Mouse (Mus musculus) heart, embryonic 16.5 days (tissue): Measurements from ENCODE around the gene Plekhh3. TPM values are rescaled to one million over a fixed set of nuclear protein-coding genes. Genes with fewer than 3 reads are reported as not detected.
A peak's percentile ranks its signal among the peaks of the same experiment; 100 is the strongest.
"Not testable (repeated sequence)": the region's sequence is repeated elsewhere in the genome, so short reads cannot be mapped to it uniquely, and the experiment has no call there.

Experiments used
- ATAC-seq: fragments of 200-750 bp; cut with Nextera tagmentation; replicated peaks from 2 replicates; pipeline ENCODE4 v1.8.0; 2017; ENCODE audit warnings: moderate number of reproducible peaks; ENCODE audit not compliant: insufficient read depth, low FRiP score; ENCODE audit errors: extremely low read depth
- H3K27ac ChIP-seq: fragments of 300-500 bp; sonication (generic); 2 replicates; pipeline ENCODE4 v1.5.1; 2014; ENCODE audit warnings: mild to moderate bottlenecking, low read length, control low read depth, moderate library complexity
- H3K27me3 ChIP-seq: fragments of 300-500 bp; sonication (generic); 2 replicates; pipeline ENCODE4 v1.6.1; 2014; ENCODE audit warnings: low read length, mixed read lengths; ENCODE audit not compliant: control insufficient read depth, insufficient read depth
- H3K36me3 ChIP-seq: fragments of 300-500 bp; sonication (generic); 2 replicates; pipeline ENCODE4 v1.6.1; 2014; ENCODE audit not compliant: control insufficient read depth, insufficient read depth
- H3K4me1 ChIP-seq: fragments of 300-500 bp; sonication (generic); 2 replicates; pipeline ENCODE4 v1.6.1; 2014; ENCODE audit warnings: low read length, mixed read lengths; ENCODE audit not compliant: control insufficient read depth, insufficient read depth
- H3K4me2 ChIP-seq: fragments of 300-500 bp; sonication (generic); 2 replicates; pipeline ENCODE4 v1.6.1; 2014; ENCODE audit warnings: low read depth, mild to moderate bottlenecking, control low read depth, low read length
- H3K4me3 ChIP-seq: fragments of 300-500 bp; sonication (generic); 2 replicates; pipeline ENCODE4 v1.5.1; 2014; ENCODE audit warnings: mild to moderate bottlenecking, control low read depth, low read length
- H3K9ac ChIP-seq: fragments of 300-500 bp; sonication (generic); 2 replicates; pipeline ENCODE4 v1.6.1; 2014; ENCODE audit warnings: low read length, control low read depth
- H3K9me3 ChIP-seq: fragments of 300-500 bp; sonication (generic); replicated peaks from 2 replicates; pipeline ENCODE4 v1.6.1; 2016; ENCODE audit warnings: low read length; ENCODE audit not compliant: control insufficient read depth
- WGBS: fragments of 180-500 bp; shearing (Covaris S2); extraction: QIAGEN DNeasy Blood & Tissue Kit; methylation state at CpG from one replicate; pipeline ENCODE4 v1.1.7; 2014; 5-methylcytosine and 5-hydroxymethylcytosine counted together
- polyA plus RNA-seq: library from polyadenylated mRNA; unstranded; fragments of >200 nt; fragmentation: Nextera tagmentation; extraction: Ambion mirVana; gene quantifications from 2 replicates; pipeline ENCODE4 v1.2.1, GENCODE M21; 2015

Gene Plekhh3
- polyA plus RNA-seq, 1 experiment from 2014 or later: 8.7 TPM

DNA sequence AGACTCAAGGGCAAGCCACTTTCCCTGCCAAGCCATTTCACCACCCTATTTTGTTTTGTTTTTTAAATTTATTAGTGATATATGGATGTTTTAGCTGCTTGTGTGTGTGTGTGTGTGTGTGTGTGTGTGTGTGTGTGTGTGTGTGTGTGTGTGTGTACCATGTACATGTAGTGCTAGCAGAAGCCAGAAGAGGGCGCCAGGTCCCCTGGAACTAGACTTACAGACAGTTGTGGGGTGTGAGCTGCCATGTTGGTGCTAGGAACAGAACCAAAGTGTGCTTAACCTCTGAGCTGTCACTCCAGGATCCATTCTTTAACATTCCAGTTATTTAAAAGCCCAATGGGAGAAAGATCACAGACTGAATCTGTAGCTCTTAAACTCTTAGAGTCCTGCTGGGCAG is 44.1 kb downstream of the Plekhh3 start:
- Histone ChIP-seq H3K27me3 (no peaks in the 10 kb centered on the region), H3K4me1 (peaks cover 13% of the 10 kb centered on the region), H3K4me2 (no peak overlapping the region), H3K27ac (no peak overlapping the region), H3K9ac (no peak overlapping the region), H3K4me3 (no peak overlapping the region), H3K36me3 (peaks cover 25% of the 10 kb centered on the region), H3K9me3 (peaks cover 2% of the 10 kb centered on the region; the same call in 1 of the 2 replicates)
- 92% methylated on average over 1 of the region's 1 CpGs for WGBS
- ATAC-seq: no peak

DNA sequence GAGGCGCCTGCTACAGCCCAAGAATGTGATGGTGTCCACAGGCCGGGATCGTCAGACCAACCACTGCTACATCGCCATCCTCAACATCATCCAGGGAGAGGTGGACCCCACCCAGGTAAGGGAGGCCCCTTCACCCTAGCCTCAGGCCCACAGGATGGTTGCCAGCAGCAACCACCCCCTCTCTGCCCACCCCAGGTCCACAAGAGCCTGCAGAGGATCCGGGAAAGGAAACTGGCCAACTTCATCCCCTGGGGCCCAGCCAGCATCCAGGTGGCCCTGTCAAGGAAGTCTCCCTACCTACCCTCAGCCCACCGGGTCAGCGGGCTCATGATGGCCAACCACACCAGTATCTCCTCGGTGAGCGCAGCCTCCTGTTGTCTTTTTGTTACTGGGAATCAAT is 46.1 kb downstream of the Plekhh3 start:
- not testable (repeated sequence) for H3K4me2 ChIP-seq, H3K9ac ChIP-seq, H3K9me3 ChIP-seq, H3K27ac ChIP-seq, ATAC-seq, H3K27me3 ChIP-seq, H3K4me3 ChIP-seq
- peaks cover 25% of the 10 kb centered on the region for H3K36me3 ChIP-seq
- 99% methylated on average over 7 of the region's 9 CpGs for WGBS
- H3K4me1 ChIP-seq: peaks cover 14% of the 10 kb centered on the region

DNA sequence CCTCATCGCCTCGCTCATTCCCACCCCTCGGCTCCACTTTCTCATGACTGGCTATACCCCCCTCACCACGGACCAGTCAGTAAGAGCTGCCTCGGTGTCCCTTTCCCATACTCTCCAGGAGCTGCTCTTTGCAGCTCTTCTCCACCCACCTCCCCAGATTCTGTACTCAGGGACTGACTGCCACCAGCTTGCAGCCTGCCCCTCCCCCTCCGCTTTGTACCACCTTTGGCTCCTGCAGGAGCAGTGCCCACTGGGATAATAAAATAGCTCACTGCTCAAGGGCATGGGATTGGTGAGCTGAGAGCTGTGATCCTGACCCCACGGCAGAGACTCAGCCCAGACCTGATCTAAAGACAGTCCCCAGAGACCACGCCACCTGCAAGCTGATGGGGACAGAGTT is 46.7 kb downstream of the Plekhh3 start:
- H3K9me3 ChIP-seq, H3K4me2 ChIP-seq, H3K27ac ChIP-seq, ATAC-seq, H3K4me3 ChIP-seq, H3K27me3 ChIP-seq, H3K9ac ChIP-seq: not testable (repeated sequence)
- WGBS: 91% methylated on average over 8 of the region's 8 CpGs
- Histone ChIP-seq H3K4me1 (peaks cover 13% of the 10 kb centered on the region), H3K36me3 (peaks cover 25% of the 10 kb centered on the region)

DNA sequence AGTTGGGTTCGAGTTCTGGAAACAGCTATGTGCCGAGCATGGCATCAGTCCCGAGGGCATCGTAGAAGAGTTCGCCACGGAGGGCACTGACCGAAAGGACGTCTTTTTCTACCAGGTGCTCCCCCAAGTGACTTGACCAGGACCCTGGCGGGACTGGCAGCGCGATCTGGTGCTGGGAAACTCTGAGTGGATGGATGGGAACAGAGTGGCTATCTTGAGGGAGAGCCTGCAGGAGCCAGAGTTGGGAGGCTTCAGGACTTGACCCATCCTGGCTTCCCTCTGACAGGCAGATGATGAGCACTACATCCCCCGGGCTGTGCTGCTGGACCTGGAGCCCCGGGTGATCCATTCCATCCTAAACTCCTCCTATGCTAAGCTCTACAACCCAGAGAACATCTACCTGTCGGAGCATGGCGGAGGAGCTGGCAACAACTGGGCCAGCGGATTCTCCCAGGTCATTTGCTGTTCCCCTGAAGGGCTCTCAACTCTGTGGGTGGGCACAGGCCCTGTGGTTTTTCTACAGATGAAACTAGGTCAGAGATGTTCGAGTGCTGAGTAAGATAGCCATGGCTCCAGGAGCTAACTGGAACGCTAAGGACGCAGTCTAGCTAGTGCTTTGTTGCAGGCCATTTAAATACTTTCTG is 50.5 kb downstream of the Plekhh3 start:
- Histone ChIP-seq H3K36me3 (peaks cover 15% of the 10 kb centered on the region), H3K9ac (peak overlapping the region; percentile 75), H3K27me3 (no peaks in the 10 kb centered on the region), H3K4me3 (peak overlapping the region; percentile 99), H3K27ac (peak overlapping the region; percentile 91), H3K4me2 (peak overlapping the region; percentile 81), H3K4me1 (peaks cover 25% of the 10 kb centered on the region), H3K9me3 (no peaks in the 10 kb centered on the region)
- 18% methylated on average over 19 of the region's 19 CpGs for WGBS
- no peak for ATAC-seq

DNA sequence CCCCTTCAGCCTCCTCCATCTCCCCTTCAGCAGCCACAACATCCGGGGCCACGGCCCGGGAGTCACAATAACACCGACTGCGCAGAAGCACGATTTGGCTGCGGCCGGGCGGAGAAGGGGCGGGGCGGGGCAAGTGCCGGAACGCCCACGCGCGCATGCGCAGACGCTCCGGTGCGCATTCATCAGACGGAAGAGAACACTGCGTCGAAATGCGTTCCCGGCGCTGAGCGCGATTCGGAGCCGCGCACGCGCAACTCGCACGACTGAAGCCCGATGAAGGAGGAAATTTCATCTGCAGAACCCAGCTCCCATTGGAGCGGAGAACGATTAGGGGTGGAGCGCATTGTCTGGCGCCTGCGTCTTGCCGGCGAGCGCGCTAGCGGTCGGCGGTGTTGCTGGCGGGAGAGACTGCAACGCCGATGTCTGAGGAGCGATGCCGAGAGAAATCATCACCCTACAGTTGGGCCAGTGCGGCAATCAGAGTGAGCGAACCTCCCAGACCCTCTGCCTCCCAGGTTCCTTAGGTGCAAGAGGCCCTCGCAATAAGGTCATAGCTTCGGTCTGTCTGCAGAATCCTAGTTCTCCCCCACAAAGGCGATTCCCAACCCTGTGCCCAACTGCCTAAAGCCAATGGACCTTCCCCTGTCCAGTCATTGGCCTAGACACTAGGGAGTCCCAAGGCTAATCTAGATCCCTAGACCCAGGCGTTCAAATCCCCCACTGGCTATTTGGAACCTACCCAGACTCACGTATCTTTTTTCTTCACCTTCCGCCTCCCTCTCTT is 51.2 kb downstream of the Plekhh3 start, which contains the start of the genes Retreg3 and Tubg1:
Gene Retreg3, minus strand, starts transcription at position 133 of the 784 bp plus-strand sequence.
Gene Tubg1, plus strand, starts transcription at position 178 of the 784 bp plus-strand sequence.
- ATAC-seq: peak; percentile 97

DNA sequence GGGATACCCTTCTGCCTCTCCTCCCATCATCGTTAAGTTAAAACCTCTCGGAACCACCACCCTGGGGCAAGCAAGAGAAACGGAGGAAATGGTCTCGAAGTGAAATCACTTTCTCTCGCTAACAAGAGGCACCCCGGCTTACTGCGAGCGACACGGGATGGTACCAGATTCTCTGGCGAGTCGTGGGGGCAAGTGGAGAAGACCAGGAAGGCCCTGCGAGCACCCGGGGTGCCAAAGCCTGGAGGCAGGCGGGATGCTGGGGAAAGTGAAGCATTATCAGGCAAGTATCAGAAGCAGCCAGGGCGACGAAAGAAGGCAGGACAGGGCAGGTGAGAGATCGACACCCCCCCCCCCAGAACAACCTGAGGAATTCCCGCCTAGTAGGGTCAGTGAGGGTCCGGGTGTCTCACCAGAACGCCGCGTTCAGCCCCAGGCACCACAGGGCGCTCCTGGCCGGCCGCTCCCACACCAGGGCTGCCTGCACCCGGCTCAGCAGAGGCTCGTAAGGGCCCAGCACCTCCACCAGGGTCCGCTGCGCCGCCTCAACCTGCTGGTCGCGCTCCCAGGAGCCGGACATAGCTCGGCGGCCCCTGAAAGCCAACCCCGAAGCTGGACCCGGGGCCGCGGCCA is 51.9 kb downstream of the Plekhh3 start:
- no peaks in the 10 kb centered on the region for H3K9me3 ChIP-seq
- peaks cover 28% of the 10 kb centered on the region for H3K4me1 ChIP-seq
- H3K27me3 ChIP-seq: no peaks in the 10 kb centered on the region
- peaks cover 12% of the 10 kb centered on the region for H3K36me3 ChIP-seq
- peak overlapping the region; percentile 96 for H3K9ac ChIP-seq
- WGBS: under 1% methylated on average over 39 of the region's 39 CpGs
- H3K4me2 ChIP-seq: peak overlapping the region; percentile 76
- ATAC-seq: peak; percentile 69
- H3K27ac ChIP-seq: peak overlapping the region; percentile 90
- H3K4me3 ChIP-seq: peak overlapping the region; percentile 99

More for the DNA sequence above, 51.2 kb downstream of the Plekhh3 start, which contains the start of the genes Retreg3 and Tubg1:
- H3K9me3 ChIP-seq: no peaks in the 10 kb centered on the region
- peaks cover 28% of the 10 kb centered on the region for H3K4me1 ChIP-seq
- no peaks in the 10 kb centered on the region for H3K27me3 ChIP-seq
- H3K4me2 ChIP-seq: peak within 1 kb of the TSS; percentile 81
- peak within 1 kb of the TSS; percentile 99 for H3K4me3 ChIP-seq
- peak within 1 kb of the TSS; percentile 96 for H3K9ac ChIP-seq
- H3K36me3 ChIP-seq: peaks cover 12% of the 10 kb centered on the region
- H3K27ac ChIP-seq: peak within 1 kb of the TSS; percentile 91
- under 1% methylated on average over 61 of the region's 61 CpGs for WGBS

DNA sequence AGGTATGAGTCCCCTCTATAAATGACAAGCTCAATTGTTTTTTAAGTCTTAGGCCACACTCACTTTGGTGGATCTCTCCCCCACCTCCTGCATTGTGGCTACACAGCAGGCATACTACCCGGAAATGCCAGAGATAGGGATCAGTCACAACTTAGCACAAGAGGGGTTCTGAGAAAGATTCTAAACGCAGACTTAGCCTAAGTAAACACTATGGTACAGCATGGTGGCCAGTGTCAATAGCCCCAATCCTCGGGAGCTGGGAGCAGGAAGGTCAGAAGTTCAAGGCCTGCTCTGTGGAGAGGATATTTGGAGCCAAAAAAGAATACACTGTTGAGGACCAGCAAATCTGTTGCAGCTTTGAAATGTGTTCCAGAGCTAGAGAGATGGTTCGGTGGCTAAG is 53.0 kb downstream of the Plekhh3 start:
- no peak for ATAC-seq
- H3K27ac ChIP-seq: peak overlapping the region; percentile 21; the same call in 1 of the 2 replicates
- WGBS: 18% methylated on average over 4 of the region's 4 CpGs
- H3K9me3 ChIP-seq: no peaks in the 10 kb centered on the region
- H3K9ac ChIP-seq: peak overlapping the region; percentile 96
- peak overlapping the region; percentile 99 for H3K4me3 ChIP-seq
- H3K27me3 ChIP-seq: no peaks in the 10 kb centered on the region
- peaks cover 28% of the 10 kb centered on the region for H3K4me1 ChIP-seq
- H3K4me2 ChIP-seq: peak overlapping the region; percentile 76
- H3K36me3 ChIP-seq: peaks cover 8% of the 10 kb centered on the region; the same call in 1 of the 2 replicates

DNA sequence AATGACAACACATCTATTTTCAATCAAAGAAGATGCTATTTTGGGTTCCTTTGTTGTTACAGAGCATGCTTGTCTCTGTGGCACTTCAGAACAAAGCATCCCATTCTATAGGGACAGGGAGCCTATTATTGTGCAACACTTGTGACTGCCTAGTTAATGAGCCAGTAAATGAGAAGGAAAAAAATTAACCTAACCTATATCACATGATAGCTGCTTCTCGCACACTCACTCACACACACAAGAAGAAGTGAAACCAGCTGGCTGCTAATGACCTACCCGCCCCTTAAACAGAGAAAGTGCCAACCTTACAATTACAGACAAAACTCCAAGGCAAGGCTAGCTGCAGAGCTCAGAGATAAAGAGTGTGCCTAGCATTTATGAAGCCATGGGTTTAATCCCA is 55.6 kb downstream of the Plekhh3 start:
- peaks cover 17% of the 10 kb centered on the region for H3K4me1 ChIP-seq
- ATAC-seq: no peak
- no peaks in the 10 kb centered on the region for H3K9me3 ChIP-seq
- no peak overlapping the region for H3K27ac ChIP-seq
- H3K4me2 ChIP-seq: no peak overlapping the region
- no peaks in the 10 kb centered on the region for H3K27me3 ChIP-seq
- no peaks in the 10 kb centered on the region for H3K36me3 ChIP-seq
- 81% methylated on average over 2 of the region's 2 CpGs for WGBS
- H3K9ac ChIP-seq: 0 out of 2 replicates have a peak overlapping the region, but pooled peaks have one; percentile 5
- no peak overlapping the region for H3K4me3 ChIP-seq
